Mouse (Mus musculus): ENCODE measurements around the gene Hpn. TPM values are rescaled to one million over a fixed set of nuclear protein-coding genes. Genes with fewer than 3 reads are reported as not detected.

Gene Hpn
- polyA plus RNA-seq, 2 experiments from 2014 or later: 4.3 to 5.6 TPM

DNA sequence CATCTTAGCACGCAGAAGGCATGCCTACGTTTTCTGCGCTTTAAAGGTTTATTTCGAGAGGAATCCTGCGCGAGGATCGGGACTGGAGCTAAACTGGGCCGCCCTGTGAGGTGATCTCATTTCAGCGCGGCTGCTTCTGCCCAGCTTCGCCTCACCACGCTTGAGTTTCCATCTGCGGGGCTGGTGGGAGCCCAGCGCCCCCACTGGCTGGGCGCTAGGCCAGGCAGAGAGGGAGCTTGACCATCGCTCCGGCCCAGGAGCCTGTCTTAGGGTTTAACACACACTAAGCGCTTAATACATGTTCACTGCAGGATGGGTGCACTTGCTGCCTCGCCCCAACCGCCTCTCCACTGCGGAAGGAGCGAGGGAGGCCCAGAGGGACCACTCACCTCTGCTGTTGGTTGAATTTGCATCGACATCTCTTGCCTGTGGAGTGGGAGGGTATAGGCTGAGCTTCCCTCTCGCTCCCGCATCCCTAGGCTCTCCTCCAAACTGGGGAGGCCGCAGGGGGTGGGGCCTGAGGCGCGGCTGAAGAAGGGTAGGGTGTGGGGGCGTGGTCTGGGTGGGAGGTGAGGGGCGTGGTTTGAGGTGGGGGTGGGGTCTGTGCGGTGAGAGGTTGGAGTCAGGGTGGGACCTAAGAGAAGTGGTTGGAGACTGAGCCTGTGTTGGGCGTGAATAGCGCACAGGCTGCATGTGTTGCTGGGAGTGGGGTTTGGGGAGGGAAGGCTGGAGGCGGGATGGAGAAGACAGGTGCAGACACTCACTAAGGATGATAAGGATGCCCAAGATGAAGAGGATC lies 62.3 kb downstream of the Hpn start:
- no peak for ATAC-seq

GRCm38 (mm10) chr7:31052251-31052635 lies 62.8 kb downstream of the Hpn start:
- no peak for ATAC-seq

DNA sequence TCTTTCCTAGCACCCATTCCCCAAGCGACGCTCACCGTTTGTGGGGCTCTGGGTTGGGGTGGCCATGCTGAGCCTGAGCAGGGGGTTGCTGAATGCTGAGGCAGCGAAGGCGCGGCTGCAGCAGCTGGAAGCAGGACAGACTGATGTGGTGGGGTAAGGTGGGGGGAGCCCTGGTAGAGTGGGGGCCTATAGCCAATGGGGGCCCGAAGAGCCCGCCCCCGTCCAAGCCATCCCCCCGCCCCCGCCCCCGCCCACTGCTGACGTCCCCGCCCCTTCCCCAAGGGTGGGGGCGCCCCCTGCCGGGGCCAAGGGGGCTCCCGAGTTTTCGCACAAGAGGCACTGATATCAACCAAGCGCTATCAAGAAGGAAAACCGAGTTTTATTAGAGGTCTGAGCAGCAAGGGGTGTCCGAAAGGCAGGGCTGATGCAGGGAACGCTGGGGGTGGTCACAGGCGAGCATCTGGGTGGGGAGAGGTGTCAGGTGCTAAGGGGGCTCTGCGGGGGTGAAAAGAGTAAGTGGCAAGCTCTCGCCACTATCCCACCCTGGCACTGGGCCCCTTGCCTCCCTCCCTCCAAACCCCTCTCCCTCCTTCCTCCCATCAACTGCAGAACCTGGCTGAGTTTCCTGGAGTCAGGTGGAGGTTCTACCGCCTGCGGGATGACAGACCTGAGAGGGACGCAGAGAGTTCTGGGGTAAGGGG lies 63.6 kb downstream of the Hpn start, which contains the start of gene Fxyd7:
Gene Fxyd7, minus strand, starts transcription at position 147 of the 701 bp plus-strand sequence.
- ATAC-seq: no peak

DNA sequence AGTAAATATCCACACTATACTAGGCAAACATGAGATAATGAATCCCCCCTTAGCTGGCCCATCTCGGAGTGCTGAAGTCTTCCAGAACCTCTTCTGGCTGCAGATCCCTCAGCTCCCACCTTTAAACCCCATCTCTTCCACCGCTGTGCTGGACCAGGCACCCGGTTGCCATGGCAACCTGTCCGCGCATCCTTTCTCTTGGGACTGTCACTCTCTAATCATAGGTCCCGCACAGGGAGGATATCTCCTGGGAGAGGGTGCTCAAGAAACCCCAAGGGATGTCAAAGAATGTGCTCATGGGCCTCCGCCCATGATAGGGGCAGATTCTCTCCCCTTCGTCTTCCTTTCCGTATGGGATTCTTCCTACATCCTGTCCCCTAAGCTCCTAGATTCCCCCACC lies 64.2 kb downstream of the Hpn start:
- ATAC-seq: no peak

- no peak for ATAC-seq
Observed at GRCm38 (mm10) chr7:31050487-31050886, 64.6 kb downstream of the Hpn start.

- ATAC-seq: no peak
Observed at GRCm38 (mm10) chr7:31049846-31050281, 65.2 kb downstream of the Hpn start.

GRCm38 (mm10) chr7:31049135-31049845 lies 65.8 kb downstream of the Hpn start:
- no peak for ATAC-seq

Other genes starting within 250 kb of the Hpn start
- gene Cd22, start 234.9 kb downstream of the Hpn start, polyA plus RNA-seq (2017; shearing (Covaris generic)): 1 to 10 TPM; 4.5 to 9.3 TPM
- gene Mag, start 200.4 kb downstream of the Hpn start, polyA plus RNA-seq (2017; shearing (Covaris generic)): not detected
- not detected for gene Hamp2, start 190.6 kb downstream of the Hpn start, polyA plus RNA-seq (2017; shearing (Covaris generic))
- gene Hamp, start 171.3 kb downstream of the Hpn start, polyA plus RNA-seq (2017; shearing (Covaris generic)): not detected
- 10 to 100 TPM; 11.9 to 14.2 TPM for gene Usf2, start 158.5 kb downstream of the Hpn start, polyA plus RNA-seq (2017; shearing (Covaris generic))
- 1 to 10 TPM; 1.6 to 2.6 TPM for gene Lsr, start 141.8 kb downstream of the Hpn start, polyA plus RNA-seq (2017; shearing (Covaris generic))
- under 1 TPM; 0.55 to 0.86 TPM for gene Fam187b, start 141.5 kb downstream of the Hpn start, polyA plus RNA-seq (2017; shearing (Covaris generic))
- 1,000 to 10,000 TPM; 2,132 to 2,220 TPM for gene Fxyd5, start 72.8 kb downstream of the Hpn start, polyA plus RNA-seq (2017; shearing (Covaris generic))
- gene Fxyd7, start 63.8 kb downstream of the Hpn start, polyA plus RNA-seq (2017; shearing (Covaris generic)): not detected
- gene Fxyd1, start 58.1 kb downstream of the Hpn start, polyA plus RNA-seq (2017; shearing (Covaris generic)): not detected
- gene Lgi4, start 55.9 kb downstream of the Hpn start, polyA plus RNA-seq (2017; shearing (Covaris generic)): under 1 TPM in 1 of 2 experiments, not detected in 1; 0.19 TPM
- not detected for gene Fxyd3, start 38.6 kb downstream of the Hpn start, polyA plus RNA-seq (2017; shearing (Covaris generic))
- not detected for gene Scn1b, start 11.7 kb upstream of the Hpn start, polyA plus RNA-seq (2017; shearing (Covaris generic))
- gene Gramd1a, start 40.6 kb upstream of the Hpn start, polyA plus RNA-seq (2017; shearing (Covaris generic)): 100 to 1,000 TPM in 1 of 2 experiments, 10 to 100 TPM in 1; 81.1 to 115 TPM
- gene Scgb2b2, start 175.2 kb upstream of the Hpn start, polyA plus RNA-seq (2017; shearing (Covaris generic)): not detected
- gene Scgb1b2, start 176.5 kb upstream of the Hpn start, polyA plus RNA-seq (2017; shearing (Covaris generic)): under 1 TPM in 1 of 2 experiments, not detected in 1; 0.86 TPM
- not detected for gene Scgb2b3, start 246.8 kb upstream of the Hpn start, polyA plus RNA-seq (2017; shearing (Covaris generic))